In the genomic region with DNA sequence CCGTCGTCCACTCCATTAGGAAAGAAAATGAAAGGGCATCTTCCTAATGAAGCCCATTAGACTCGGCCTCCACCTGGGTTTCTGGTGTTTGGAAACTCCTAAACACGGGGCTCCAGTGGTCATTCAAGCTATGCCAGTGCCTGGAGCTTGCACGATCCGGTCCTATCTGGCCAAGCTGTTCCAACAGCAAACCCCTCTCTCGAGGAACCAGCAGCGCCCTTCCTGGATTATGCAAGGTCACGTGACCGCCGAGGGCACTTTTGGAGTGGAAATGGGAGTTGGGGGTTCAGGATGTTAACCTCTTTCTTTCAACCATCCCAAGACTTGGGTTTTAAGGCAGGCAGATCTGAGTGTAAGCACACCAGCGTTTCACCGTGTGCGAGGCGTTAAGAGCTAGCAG, we compare ENCODE assay signal across 8 mouse cellular contexts. TPM values are rescaled to one million over a fixed set of nuclear protein-coding genes. Genes with fewer than 3 reads are reported as not detected.
DNase-seq lines count a peak whose midpoint lies in the region; ATAC-seq lines count a peak whose summit lies in the region.

No protein-coding gene starts in this region.

- H3K9ac ChIP-seq in heart, embryonic 12.5 days = peak overlapping the region; percentile 68

- intact Hi-C loops in left cerebral cortex, postnatal 4 days (cut with DNase I) = loop anchor here (5.0 to 10.0 kb wide), 2 partner anchors 84 to 519 kb away; partner anchors contain the start of gene Edrf1

- H3K4me3 ChIP-seq in heart, embryonic 12.5 days = peak overlapping the region; percentile 38
- peak overlapping the region; percentile 92 for H3K4me3 ChIP-seq in megakaryocyte, embryonic 14.5 days (replicated peaks)

- no peaks in the 10 kb centered on the region for H3K9me3 ChIP-seq in heart, embryonic 12.5 days (replicated peaks)
- no peaks in the 10 kb centered on the region for H3K9me3 ChIP-seq in megakaryocyte, embryonic 14.5 days

- DNase-seq in left cerebral cortex, postnatal 4 days = peak; percentile 45
- DNase-seq in left cerebral cortex, adult 18-20 months (ENCODE audit: low spot score in 2 of 2) = no peak
- peak; percentile 83 for DNase-seq in kidney, postnatal 10 days
- DNase-seq in right cerebral cortex, adult 18-20 months = no peak
- DNase-seq in right cerebral cortex, postnatal 25 days = no peak
- DNase-seq in left cerebral cortex, adult 8-10 months (ENCODE audit: low spot score in 2 of 2) = no peak

- ATAC-seq in heart, embryonic 12.5 days (ENCODE audit: insufficient number of reproducible peaks, low FRiP score) = no peak

- 9% methylated on average over 15 of the region's 15 CpGs for WGBS in heart, embryonic 12.5 days

- peaks cover 86% of the 10 kb centered on the region for H3K4me1 ChIP-seq in heart, embryonic 12.5 days (replicated peaks)
- peaks cover 84% of the 10 kb centered on the region for H3K4me1 ChIP-seq in megakaryocyte, embryonic 14.5 days

- no peaks in the 10 kb centered on the region for H3K36me3 ChIP-seq in heart, embryonic 12.5 days
- H3K36me3 ChIP-seq in megakaryocyte, embryonic 14.5 days (replicated peaks; ENCODE audit: low read length) = peaks cover 9% of the 10 kb centered on the region

- H3K27me3 ChIP-seq in heart, embryonic 12.5 days (replicated peaks) = no peaks in the 10 kb centered on the region
- H3K27me3 ChIP-seq in megakaryocyte, embryonic 14.5 days (replicated peaks) = no peaks in the 10 kb centered on the region

- peak overlapping the region; percentile 80 for H3K27ac ChIP-seq in heart, embryonic 12.5 days (ENCODE audit: poor library complexity, severe bottlenecking)

- H3K4me2 ChIP-seq in heart, embryonic 12.5 days = peak overlapping the region; percentile 72

RNA-seq across cellular contexts. Expression of gene Fgfr2, which starts 7.3 kb away (rescaled TPM):
- total RNA-seq in left cerebral cortex, postnatal 4 days (2021) = 10 to 100 TPM; 35.8 to 40.8 TPM
- 10 to 100 TPM; 44.0 to 52.8 TPM for total RNA-seq in left cerebral cortex, adult 18-20 months (2021)
- 33.6 and 34.1 TPM in 2 replicates for polyA plus RNA-seq in heart, embryonic 12.5 days (2016; fragmentation: Nextera tagmentation; extraction: Ambion mirVana)
- polyA plus RNA-seq in megakaryocyte, embryonic 14.5 days (2012; ENCODE audit: insufficient read depth, low replicate concordance) = 0.45 TPM in 1 of 2 replicates, not detected in the other
- 10 to 100 TPM; 50.6 to 73.1 (median 64.8) TPM for total RNA-seq in left cerebral cortex, adult 8-10 months (2022)

RNA-seq across cellular contexts. Expression of gene Ctbp2, which starts 8.3 kb away (rescaled TPM):
- total RNA-seq in left cerebral cortex, postnatal 4 days (2021) = 10 to 100 TPM; 41.0 to 48.8 TPM
- 10 to 100 TPM; 26.4 to 27.3 TPM for total RNA-seq in left cerebral cortex, adult 18-20 months (2021)
- 60.6 and 66.2 TPM in 2 replicates for polyA plus RNA-seq in heart, embryonic 12.5 days (2016; fragmentation: Nextera tagmentation; extraction: Ambion mirVana)
- polyA plus RNA-seq in megakaryocyte, embryonic 14.5 days (2012; ENCODE audit: insufficient read depth, low replicate concordance) = 82.6 and 131 TPM in 2 replicates
- total RNA-seq in left cerebral cortex, adult 8-10 months (2022) = 10 to 100 TPM; 26.0 to 30.6 (median 27.5) TPM

Comparison
In these comparisons a context has a peak if more than half of its experiments do, and no peak if none do; other contexts are left out.
1. DNase-seq: peak in left cerebral cortex, postnatal 4 days (single experiment) and kidney, postnatal 10 days (single experiment); none in left cerebral cortex, adult 18-20 months (0 of 2), right cerebral cortex, adult 18-20 months (single experiment), right cerebral cortex, postnatal 25 days (single experiment) and left cerebral cortex, adult 8-10 months (0 of 2).